Mouse (Mus musculus): ENCODE measurements around the gene St6gal1. TPM values are rescaled to one million over a fixed set of nuclear protein-coding genes. Genes with fewer than 3 reads are reported as not detected.

The St6gal1 gene
- polyA plus RNA-seq, 1 experiment from 2014 or later = 21.1 TPM

GRCm38 (mm10) chr16:23282241-23282640 is 57.7 kb downstream of the St6gal1 start:
- Histone ChIP-seq H3K27me3 (replicated peaks) (no peaks in the 10 kb centered on the region), H3K4me1 (0 out of 2 replicates have a peak, but pooled peaks cover 9% of the 10 kb centered on the region), H3K4me2 (no peak overlapping the region), H3K9ac (replicated peaks) (no peak overlapping the region), H3K36me3 (no peaks in the 10 kb centered on the region), H3K9me3 (replicated peaks) (no peaks in the 10 kb centered on the region), H3K27ac (replicated peaks) (no peak overlapping the region), H3K4me3 (replicated peaks) (no peak overlapping the region)
- no peak for ATAC-seq (ENCODE audit: low FRiP score)
- WGBS = 93% methylated on average over 5 of the region's 5 CpGs

GRCm38 (mm10) chr16:23282941-23283340 is 58.4 kb downstream of the St6gal1 start:
- H3K9ac ChIP-seq (replicated peaks) = no peak overlapping the region
- H3K36me3 ChIP-seq = no peaks in the 10 kb centered on the region
- no peaks in the 10 kb centered on the region for H3K27me3 ChIP-seq (replicated peaks)
- H3K4me1 ChIP-seq = 0 out of 2 replicates have a peak, but pooled peaks cover 9% of the 10 kb centered on the region
- no peak overlapping the region for H3K27ac ChIP-seq (replicated peaks)
- ATAC-seq (ENCODE audit: low FRiP score) = no peak
- H3K4me3 ChIP-seq (replicated peaks) = no peak overlapping the region
- no peak overlapping the region for H3K4me2 ChIP-seq
- WGBS = 86% methylated on average over 5 of the region's 5 CpGs
- no peaks in the 10 kb centered on the region for H3K9me3 ChIP-seq (replicated peaks)

GRCm38 (mm10) chr16:23283677-23284076 is 59.1 kb downstream of the St6gal1 start:
- no peak overlapping the region for H3K27ac ChIP-seq (replicated peaks)
- no peak for ATAC-seq (ENCODE audit: low FRiP score)
- H3K4me1 ChIP-seq = 0 out of 2 replicates have a peak, but pooled peaks cover 9% of the 10 kb centered on the region
- 89% methylated on average over 1 of the region's 1 CpGs for WGBS
- no peak overlapping the region for H3K4me2 ChIP-seq
- H3K4me3 ChIP-seq (replicated peaks) = no peak overlapping the region
- H3K36me3 ChIP-seq = no peaks in the 10 kb centered on the region
- H3K9me3 ChIP-seq (replicated peaks) = no peaks in the 10 kb centered on the region
- H3K9ac ChIP-seq (replicated peaks) = no peak overlapping the region
- H3K27me3 ChIP-seq (replicated peaks) = no peaks in the 10 kb centered on the region

- 0 out of 2 replicates have a peak, but pooled peaks cover 9% of the 10 kb centered on the region for H3K4me1 ChIP-seq
- H3K36me3 ChIP-seq = no peaks in the 10 kb centered on the region
- no peak for ATAC-seq (ENCODE audit: low FRiP score)
- no peak overlapping the region for H3K9ac ChIP-seq (replicated peaks)
- no peak overlapping the region for H3K4me3 ChIP-seq (replicated peaks)
- 85% methylated on average over 15 of the region's 15 CpGs for WGBS
- no peak overlapping the region for H3K4me2 ChIP-seq
- H3K27ac ChIP-seq (replicated peaks) = no peak overlapping the region
- no peaks in the 10 kb centered on the region for H3K9me3 ChIP-seq (replicated peaks)
- H3K27me3 ChIP-seq (replicated peaks) = no peaks in the 10 kb centered on the region
Observed at GRCm38 (mm10) chr16:23284470-23285394, 60.2 kb downstream of the St6gal1 start.

GRCm38 (mm10) chr16:23286380-23287097 is 62.0 kb downstream of the St6gal1 start:
- ATAC-seq (ENCODE audit: low FRiP score) = no peak
- 83% methylated on average over 11 of the region's 11 CpGs for WGBS
- no peak overlapping the region for H3K9ac ChIP-seq (replicated peaks)

GRCm38 (mm10) chr16:23287312-23288040 is 62.9 kb downstream of the St6gal1 start:
- H3K4me1 ChIP-seq = 0 out of 2 replicates have a peak, but pooled peaks cover 4% of the 10 kb centered on the region
- no peak for ATAC-seq (ENCODE audit: low FRiP score)
- H3K9ac ChIP-seq (replicated peaks) = no peak overlapping the region
- H3K27ac ChIP-seq (replicated peaks) = no peak overlapping the region
- WGBS = 94% methylated on average over 10 of the region's 10 CpGs
- no peak overlapping the region for H3K4me3 ChIP-seq (replicated peaks)
- H3K9me3 ChIP-seq (replicated peaks) = no peaks in the 10 kb centered on the region
- H3K4me2 ChIP-seq = no peak overlapping the region
- no peaks in the 10 kb centered on the region for H3K27me3 ChIP-seq (replicated peaks)
- no peaks in the 10 kb centered on the region for H3K36me3 ChIP-seq

More at GRCm38 (mm10) chr16:23286380-23287097, 62.0 kb downstream of the St6gal1 start:
- H3K27me3 ChIP-seq (replicated peaks) = no peaks in the 10 kb centered on the region
- no peak overlapping the region for H3K4me2 ChIP-seq
- no peaks in the 10 kb centered on the region for H3K9me3 ChIP-seq (replicated peaks)
- H3K27ac ChIP-seq (replicated peaks) = no peak overlapping the region
- H3K36me3 ChIP-seq = no peaks in the 10 kb centered on the region
- H3K4me3 ChIP-seq (replicated peaks) = no peak overlapping the region
- H3K4me1 ChIP-seq = 0 out of 2 replicates have a peak, but pooled peaks cover 4% of the 10 kb centered on the region

GRCm38 (mm10) chr16:23288103-23288502 is 63.6 kb downstream of the St6gal1 start:
- Histone ChIP-seq H3K9ac (replicated peaks) (no peak overlapping the region), H3K4me1 (0 out of 2 replicates have a peak, but pooled peaks cover 4% of the 10 kb centered on the region), H3K27me3 (replicated peaks) (no peaks in the 10 kb centered on the region), H3K9me3 (replicated peaks) (no peaks in the 10 kb centered on the region), H3K36me3 (no peaks in the 10 kb centered on the region), H3K27ac (replicated peaks) (no peak overlapping the region), H3K4me3 (replicated peaks) (no peak overlapping the region), H3K4me2 (no peak overlapping the region)
- 94% methylated on average over 9 of the region's 9 CpGs for whole genome bisulfite sequencing
- ATAC-seq (ENCODE audit: low FRiP score) = no peak

GRCm38 (mm10) chr16:23289424-23289823 is 64.9 kb downstream of the St6gal1 start:
- H3K9me3 ChIP-seq (replicated peaks) = no peaks in the 10 kb centered on the region
- no peak for ATAC-seq (ENCODE audit: low FRiP score)
- H3K4me2 ChIP-seq = no peak overlapping the region
- no peak overlapping the region for H3K27ac ChIP-seq (replicated peaks)
- H3K4me3 ChIP-seq (replicated peaks) = no peak overlapping the region
- 0 out of 2 replicates have a peak, but pooled peaks cover 4% of the 10 kb centered on the region for H3K4me1 ChIP-seq
- H3K36me3 ChIP-seq = no peaks in the 10 kb centered on the region
- H3K27me3 ChIP-seq (replicated peaks) = no peaks in the 10 kb centered on the region
- 93% methylated on average over 6 of the region's 6 CpGs for WGBS
- H3K9ac ChIP-seq (replicated peaks) = no peak overlapping the region

GRCm38 (mm10) chr16:23290171-23290570 is 65.6 kb downstream of the St6gal1 start:
- Histone ChIP-seq H3K4me3 (replicated peaks) (no peak overlapping the region), H3K4me1 (0 out of 2 replicates have a peak, but pooled peaks cover 4% of the 10 kb centered on the region), H3K4me2 (no peak overlapping the region), H3K9ac (replicated peaks) (no peak overlapping the region), H3K36me3 (no peaks in the 10 kb centered on the region), H3K27ac (replicated peaks) (no peak overlapping the region), H3K9me3 (replicated peaks) (no peaks in the 10 kb centered on the region), H3K27me3 (replicated peaks) (no peaks in the 10 kb centered on the region)
- 88% methylated on average over 9 of the region's 9 CpGs for WGBS
- no peak for ATAC-seq (ENCODE audit: low FRiP score)

- H3K4me3 ChIP-seq (replicated peaks) = no peak overlapping the region
- no peak overlapping the region for H3K27ac ChIP-seq (replicated peaks)
- no peaks in the 10 kb centered on the region for H3K9me3 ChIP-seq (replicated peaks)
- H3K36me3 ChIP-seq = no peaks in the 10 kb centered on the region
- no peak overlapping the region for H3K9ac ChIP-seq (replicated peaks)
- H3K27me3 ChIP-seq (replicated peaks) = no peaks in the 10 kb centered on the region
- no peaks in the 10 kb centered on the region for H3K4me1 ChIP-seq
- 72% methylated on average over 5 of the region's 5 CpGs for WGBS
- no peak overlapping the region for H3K4me2 ChIP-seq
- no peak for ATAC-seq (ENCODE audit: low FRiP score)
Observed at GRCm38 (mm10) chr16:23291521-23291920, 67.0 kb downstream of the St6gal1 start.

- no peak overlapping the region for H3K9ac ChIP-seq (replicated peaks)
- no peak for ATAC-seq (ENCODE audit: low FRiP score)
- WGBS = 88% methylated on average over 3 of the region's 3 CpGs
- H3K4me3 ChIP-seq (replicated peaks) = no peak overlapping the region
- no peak overlapping the region for H3K27ac ChIP-seq (replicated peaks)
- no peaks in the 10 kb centered on the region for H3K9me3 ChIP-seq (replicated peaks)
- H3K4me2 ChIP-seq = no peak overlapping the region
- no peaks in the 10 kb centered on the region for H3K36me3 ChIP-seq
- H3K4me1 ChIP-seq = no peaks in the 10 kb centered on the region
- no peaks in the 10 kb centered on the region for H3K27me3 ChIP-seq (replicated peaks)
Observed at GRCm38 (mm10) chr16:23294236-23294635, 69.7 kb downstream of the St6gal1 start.
